Mouse (Mus musculus) embryonic fibroblast, embryonic 13.5 days (primary cell): Measurements from ENCODE around the gene Art4.

Experiments
- CTCF ChIP-seq: IDR thresholded peaks from 2 replicates; pipeline ENCODE4 v1.5.1; 2011; ENCODE audit warnings: mild to moderate bottlenecking, control low read depth, low read length, moderate library complexity, borderline replicate concordance; ENCODE audit not compliant: insufficient read depth
- POLR2A ChIP-seq: IDR thresholded peaks from 2 replicates; pipeline ENCODE4 v1.6.1; 2011; ENCODE audit warnings: low read depth, mild to moderate bottlenecking, control low read depth, low read length, moderate library complexity

DNA sequence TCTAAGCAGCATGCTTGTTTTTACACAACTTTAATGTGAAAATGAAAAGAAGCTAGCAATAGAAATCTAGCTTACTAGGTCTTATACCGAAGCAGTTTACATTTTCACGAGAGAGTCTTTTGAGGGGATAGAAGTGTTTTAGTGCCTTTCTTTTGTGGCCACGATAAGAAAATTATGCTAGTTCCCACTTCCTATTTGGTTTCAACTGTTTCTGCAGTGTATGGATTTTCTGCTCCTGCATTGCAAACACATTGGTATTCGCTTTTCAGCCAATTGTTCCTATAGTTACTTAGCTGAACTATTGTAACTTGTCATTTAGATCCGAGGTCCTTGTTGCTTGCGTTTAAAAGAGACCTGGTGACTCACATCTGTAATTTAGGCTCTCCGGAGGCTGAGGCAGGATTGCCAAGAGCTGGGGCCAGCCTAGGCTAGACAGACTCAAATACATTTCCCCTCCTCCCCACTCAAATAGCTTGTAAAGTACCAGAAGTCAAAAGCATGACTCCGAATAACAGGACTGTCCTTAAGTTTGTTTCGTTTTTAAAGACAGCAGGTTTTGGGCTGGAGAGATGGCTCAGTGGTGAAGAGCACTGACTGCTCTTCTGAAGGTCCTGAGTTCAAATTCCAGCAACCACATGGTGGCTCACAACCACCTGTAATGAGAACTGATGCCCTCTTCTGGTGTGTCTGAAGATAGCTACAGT lies 52.7 kb downstream of the Art4 start:
- no peak for TF ChIP-seq POLR2A
- no peak for TF ChIP-seq CTCF
